20 mouse cellular contexts compared by ENCODE assay signal in the genomic region with DNA sequence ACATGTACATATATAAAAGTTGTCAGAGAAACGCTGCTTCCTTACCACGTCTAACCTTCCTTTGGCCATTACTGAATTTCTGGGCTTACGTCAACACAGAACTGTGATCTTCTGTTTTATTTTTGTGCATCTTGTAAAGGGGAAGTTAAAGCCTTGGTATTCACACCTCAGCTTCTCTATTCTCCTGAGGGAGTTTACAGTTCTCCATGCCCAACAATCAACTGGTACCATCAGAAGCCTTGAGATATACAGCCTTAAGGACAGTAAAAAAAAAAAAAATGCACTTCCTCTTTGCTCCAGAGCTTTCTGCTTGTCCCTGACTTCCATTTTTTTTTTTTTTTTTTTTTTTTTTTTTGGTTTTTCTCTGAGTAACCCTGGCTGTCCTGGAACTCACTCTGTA. TPM values are rescaled to one million over a fixed set of nuclear protein-coding genes. Genes with fewer than 3 reads are reported as not detected.
"Had no signal": no experiment of that assay in that cellular context is flagged by ENCODE, and none has a peak within 500 bp of the region (broad histone marks: within the 10 kb centered on the region; RNA-seq: fewer than 3 reads in every experiment).

No protein-coding gene starts in this region.

- DNase-seq: kidney, adult 18-20 months; kidney, adult 9 months; kidney, postnatal 25 days; layer of hippocampus, adult 9-11 months; left cerebral cortex, postnatal 4 days; liver, postnatal 0 days; lung, embryonic 14.5 days; midbrain, embryonic 14.5 days; retina, postnatal 1 day; right cerebral cortex, postnatal 25 days; thymus, adult 2 months; thymus, postnatal 14 days; thymus, postnatal 4 days had no signal

- H3K36me3 ChIP-seq: limb, embryonic 12.5 days; limb, embryonic 15.5 days; neural tube, embryonic 12.5 days; neural tube, embryonic 15.5 days had no signal

- ATAC-seq: intestine, embryonic 16.5 days; liver, postnatal 0 days; lung, postnatal 0 days had no signal

RNA-seq across cellular contexts. Expression of gene Lpar3, which starts 4.2 kb away (rescaled TPM):
- total RNA-seq: megakaryocyte-erythroid progenitor cell, adult 5-6 weeks had no signal
